Mouse (Mus musculus) hindbrain, embryonic 12.5 days (tissue): ENCODE data around the gene Gm37419. TPM values are rescaled to one million over a fixed set of nuclear protein-coding genes. Genes with fewer than 3 reads are reported as not detected.

Experiments
- ATAC-seq: fragments of 200-750 bp; cut with Nextera tagmentation; 2 replicates; pipeline ENCODE4 v1.8.0; 2017; ENCODE audit warnings: moderate TSS enrichment; ENCODE audit not compliant: low FRiP score
- H3K27ac ChIP-seq: fragments of 300-500 bp; sonication (generic); 2 replicates; pipeline ENCODE4 v1.5.1; 2016; ENCODE audit warnings: mild to moderate bottlenecking
- H3K27me3 ChIP-seq: fragments of 300-500 bp; sonication (generic); 2 replicates; pipeline ENCODE4 v1.6.1; 2016; ENCODE audit warnings: mild to moderate bottlenecking
- H3K36me3 ChIP-seq: fragments of 300-500 bp; sonication (generic); 2 replicates; pipeline ENCODE4 v1.6.1; 2016; ENCODE audit warnings: mild to moderate bottlenecking
- H3K4me1 ChIP-seq: fragments of 300-500 bp; sonication (generic); 2 replicates; pipeline ENCODE4 v1.6.1; 2016
- H3K4me2 ChIP-seq: fragments of 300-500 bp; sonication (generic); replicated peaks from 2 replicates; pipeline ENCODE4 v1.6.1; 2016; ENCODE audit warnings: mild to moderate bottlenecking
- H3K4me3 ChIP-seq: fragments of 300-500 bp; sonication (generic); 2 replicates; pipeline ENCODE4 v1.5.1; 2016; ENCODE audit warnings: mild to moderate bottlenecking
- H3K9ac ChIP-seq: fragments of 300-500 bp; sonication (generic); 2 replicates; pipeline ENCODE4 v1.6.1; 2016; ENCODE audit warnings: mild to moderate bottlenecking, moderate library complexity
- H3K9me3 ChIP-seq: fragments of 300-500 bp; sonication (generic); replicated peaks from 2 replicates; pipeline ENCODE4 v1.6.1; 2016; ENCODE audit warnings: mild to moderate bottlenecking
- WGBS: fragments of 180-500 bp; shearing (Covaris S2); methylation state at CpG from one replicate; pipeline ENCODE4 v1.1.7; 2016; 5-methylcytosine and 5-hydroxymethylcytosine counted together
- polyA plus RNA-seq: library from polyadenylated mRNA; unstranded; fragments of >200 nt; fragmentation: Nextera tagmentation; extraction: Ambion mirVana; gene quantifications from 2 replicates; pipeline ENCODE4 v1.2.1, GENCODE M21; 2016

Gm37419 gene
- not detected in 2 replicates for polyA plus RNA-seq

DNA sequence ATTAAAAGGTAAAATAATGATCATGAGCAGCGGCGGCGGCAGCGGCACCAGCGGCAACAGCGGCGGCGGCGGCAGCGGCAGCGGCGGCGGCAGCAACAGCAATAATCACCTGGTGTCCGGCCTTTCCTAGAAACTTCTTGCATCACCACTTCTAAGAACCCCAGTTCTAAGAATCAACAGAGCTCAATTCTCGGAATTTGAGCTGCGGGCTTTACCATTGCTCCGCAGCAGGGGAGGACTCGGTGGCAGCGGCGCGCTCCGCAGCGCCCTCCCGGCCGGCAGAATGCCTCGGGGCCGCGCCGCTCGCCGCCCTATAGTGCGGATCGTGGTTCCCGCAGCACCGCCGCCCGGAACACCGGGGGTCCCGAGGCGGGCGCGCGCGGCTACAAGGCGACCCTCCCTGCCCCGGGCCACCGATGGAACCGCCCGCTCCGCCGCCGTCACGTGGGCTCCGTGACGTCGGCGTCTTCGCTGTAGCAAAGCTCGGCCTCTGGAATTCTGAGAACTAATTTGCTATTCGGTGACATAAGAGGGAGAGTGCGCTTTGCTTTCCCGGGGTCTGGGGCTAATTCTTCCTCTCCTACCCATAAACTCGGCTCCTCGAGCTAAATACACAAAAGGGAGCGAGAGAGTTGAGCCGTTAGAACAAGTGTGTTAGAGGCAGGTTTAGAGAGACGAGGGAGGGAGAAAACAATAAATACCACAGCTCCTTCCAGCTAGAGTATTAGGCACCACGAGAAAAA lies at the start of gene Gm37419, which contains the start of gene Bcl6:
Gene Gm37419 (plus strand): TSS at position 17 of the 743 bp plus-strand sequence.
Gene Bcl6 (minus strand): TSS at position 387 of the 743 bp plus-strand sequence.
- Histone ChIP-seq H3K4me3 (peak within 1 kb of the TSS; percentile 71), H3K4me2 (peak within 1 kb of the TSS; percentile 97), H3K27ac (peak within 1 kb of the TSS; percentile 97), H3K9me3 (no peaks in the 10 kb centered on the region), H3K36me3 (no peaks in the 10 kb centered on the region), H3K27me3 (peaks cover 38% of the 10 kb centered on the region), H3K9ac (peak within 1 kb of the TSS; percentile 74), H3K4me1 (peaks cover 25% of the 10 kb centered on the region)
- under 1% methylated on average over 68 of the region's 68 CpGs for WGBS
- peak; percentile 89 for ATAC-seq

DNA sequence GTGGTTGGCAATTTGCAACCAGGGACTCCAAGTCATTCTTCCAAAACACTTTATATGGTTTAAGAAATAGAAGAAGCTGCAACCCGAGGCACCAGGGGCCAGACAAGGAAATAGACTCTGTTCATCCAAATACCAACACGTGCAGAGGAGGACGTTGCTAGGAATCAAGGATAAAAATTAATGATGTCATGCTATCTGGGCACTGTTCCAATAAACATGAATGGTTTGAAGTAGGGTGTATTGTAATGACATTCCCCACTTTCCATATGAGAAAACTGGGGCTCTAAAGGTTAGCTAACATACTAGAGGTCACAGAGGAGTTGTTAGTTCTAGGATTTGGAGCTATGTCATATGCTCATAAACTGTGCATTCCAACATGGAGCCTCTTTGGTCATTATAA lies 43.5 kb upstream of the Gm37419 start:
- Histone ChIP-seq H3K4me2 (no peak overlapping the region), H3K4me3 (no peak overlapping the region), H3K27me3 (no peaks in the 10 kb centered on the region), H3K27ac (no peak overlapping the region), H3K4me1 (no peaks in the 10 kb centered on the region), H3K9ac (no peak overlapping the region), H3K9me3 (no peaks in the 10 kb centered on the region), H3K36me3 (no peaks in the 10 kb centered on the region)
- 69% methylated on average over 3 of the region's 3 CpGs for WGBS
- no peak for ATAC-seq

DNA sequence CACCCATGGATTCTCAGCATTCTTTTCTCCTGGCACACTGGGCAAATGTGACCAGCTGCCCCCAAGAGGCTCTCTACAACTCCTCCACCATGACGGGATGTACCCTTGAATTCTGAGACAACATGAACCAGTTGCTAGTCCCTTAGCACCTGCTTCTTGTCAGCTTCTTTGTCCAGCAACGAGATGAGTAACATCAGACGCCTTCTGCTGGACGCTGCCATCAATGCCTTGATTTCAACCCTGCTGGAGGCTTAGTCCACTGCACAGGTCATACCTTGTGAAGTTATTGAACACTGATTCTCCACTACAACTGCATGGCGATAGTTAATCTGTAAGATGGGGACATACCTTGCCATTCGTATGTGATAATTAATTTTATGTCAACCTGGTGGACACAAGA lies 40.6 kb upstream of the Gm37419 start:
- Histone ChIP-seq H3K9ac (no peak overlapping the region), H3K4me2 (no peak overlapping the region), H3K36me3 (no peaks in the 10 kb centered on the region), H3K9me3 (no peaks in the 10 kb centered on the region), H3K4me3 (no peak overlapping the region), H3K27ac (no peak overlapping the region), H3K4me1 (no peaks in the 10 kb centered on the region), H3K27me3 (no peaks in the 10 kb centered on the region)
- WGBS, result 87% methylated on average over 6 of the region's 6 CpGs
- no peak for ATAC-seq

DNA sequence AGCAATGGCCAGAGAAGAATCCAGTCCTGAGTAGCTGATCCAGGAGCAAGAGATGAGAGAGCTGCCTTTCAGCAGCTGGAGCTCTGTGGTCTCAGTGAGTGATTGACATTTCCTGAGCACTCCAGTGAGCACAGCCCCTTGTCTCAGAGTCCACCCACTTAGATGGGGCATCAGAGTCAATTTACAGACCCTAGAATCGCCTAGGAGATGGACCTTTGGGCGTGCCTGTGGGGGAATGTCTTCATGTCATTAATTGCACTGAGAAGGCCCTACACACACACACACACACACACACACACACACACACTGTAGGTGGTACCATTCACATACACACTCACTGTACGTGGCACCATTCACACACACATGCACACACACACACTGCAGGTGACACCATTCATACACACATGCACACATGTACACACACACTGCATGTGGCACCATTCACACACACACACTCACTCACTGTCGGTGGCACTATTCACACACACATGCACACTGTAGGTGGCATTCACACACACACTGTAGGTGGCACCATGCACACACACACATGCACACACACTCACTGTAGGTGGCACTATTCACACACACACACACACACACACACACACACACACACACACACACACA lies 36.1 kb upstream of the Gm37419 start:
- Histone ChIP-seq H3K36me3 (no peaks in the 10 kb centered on the region), H3K9ac (no peak overlapping the region), H3K4me2 (no peak overlapping the region), H3K4me1 (no peaks in the 10 kb centered on the region), H3K27ac (no peak overlapping the region), H3K4me3 (no peak overlapping the region), H3K27me3 (no peaks in the 10 kb centered on the region), H3K9me3 (no peaks in the 10 kb centered on the region)
- WGBS, result 75% methylated on average over 4 of the region's 4 CpGs
- ATAC-seq, result no peak

DNA sequence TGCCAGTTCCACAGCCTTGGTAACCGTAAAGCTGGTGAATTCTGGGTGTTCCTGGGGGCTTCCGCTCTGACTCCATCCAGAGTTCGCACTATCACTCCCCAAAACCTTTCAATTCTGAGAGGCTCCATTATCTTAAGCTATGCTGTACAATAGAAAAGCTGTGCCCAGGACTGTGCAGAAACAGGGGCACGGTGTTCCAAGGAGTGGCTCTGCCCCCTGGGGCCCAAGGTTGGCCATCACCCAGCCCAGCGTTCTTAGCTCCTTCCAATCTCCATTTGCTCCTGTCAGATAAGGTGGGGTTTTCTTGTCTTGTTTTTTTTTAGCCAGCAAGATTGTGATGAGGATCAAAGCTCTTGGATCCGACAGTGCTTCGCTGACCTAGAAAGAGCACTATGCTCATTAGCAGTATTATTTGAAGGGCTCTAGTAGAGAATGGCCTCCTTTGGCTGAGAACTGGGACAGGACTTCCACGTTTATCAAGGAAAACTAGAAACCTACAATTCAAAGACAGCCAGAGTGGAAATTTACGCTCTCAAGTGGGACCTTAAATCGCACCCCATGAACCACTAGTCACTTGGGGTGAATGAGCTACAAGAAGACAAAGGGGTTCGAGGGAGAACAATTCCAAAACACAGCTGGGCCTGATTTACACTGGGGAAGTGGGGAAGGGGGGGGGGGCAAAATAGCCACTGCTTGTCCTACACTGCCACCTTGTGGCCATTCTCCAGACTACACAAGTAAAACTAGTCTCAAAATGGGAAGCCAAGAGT lies 34.9 kb upstream of the Gm37419 start:
- H3K27me3 ChIP-seq, result no peaks in the 10 kb centered on the region
- no peak overlapping the region for H3K27ac ChIP-seq
- H3K9ac ChIP-seq, result no peak overlapping the region
- ATAC-seq, result peak; percentile 68; the same call in 1 of the 2 replicates
- H3K4me3 ChIP-seq, result no peak overlapping the region
- no peaks in the 10 kb centered on the region for H3K36me3 ChIP-seq
- H3K4me1 ChIP-seq, result no peaks in the 10 kb centered on the region
- H3K4me2 ChIP-seq, result no peak overlapping the region
- WGBS, result 56% methylated on average over 11 of the region's 11 CpGs
- H3K9me3 ChIP-seq, result no peaks in the 10 kb centered on the region

DNA sequence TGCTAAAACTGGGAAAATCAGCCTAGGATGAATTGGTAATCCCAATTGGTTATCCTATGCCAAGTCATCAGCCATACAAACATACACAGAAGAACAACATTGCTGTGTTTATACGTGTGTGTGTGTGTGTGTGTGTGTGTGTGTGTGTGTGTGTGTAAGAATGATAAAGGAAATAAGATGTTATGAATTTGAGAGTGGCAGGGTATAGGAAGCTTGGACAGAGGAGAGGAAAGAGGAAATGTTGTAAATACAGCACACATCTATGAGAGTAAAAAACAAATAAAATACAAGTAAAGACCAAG lies 34.4 kb upstream of the Gm37419 start:
- 0 out of 2 replicates have a peak, but pooled peaks have one; percentile 38 for ATAC-seq
- no peak overlapping the region for H3K9ac ChIP-seq
- H3K4me3 ChIP-seq, result no peak overlapping the region
- no peak overlapping the region for H3K4me2 ChIP-seq
- H3K27ac ChIP-seq, result no peak overlapping the region
- H3K36me3 ChIP-seq, result no peaks in the 10 kb centered on the region
- 10% methylated on average over 1 of the region's 1 CpGs for WGBS
- H3K9me3 ChIP-seq, result no peaks in the 10 kb centered on the region
- no peaks in the 10 kb centered on the region for H3K27me3 ChIP-seq
- H3K4me1 ChIP-seq, result no peaks in the 10 kb centered on the region

DNA sequence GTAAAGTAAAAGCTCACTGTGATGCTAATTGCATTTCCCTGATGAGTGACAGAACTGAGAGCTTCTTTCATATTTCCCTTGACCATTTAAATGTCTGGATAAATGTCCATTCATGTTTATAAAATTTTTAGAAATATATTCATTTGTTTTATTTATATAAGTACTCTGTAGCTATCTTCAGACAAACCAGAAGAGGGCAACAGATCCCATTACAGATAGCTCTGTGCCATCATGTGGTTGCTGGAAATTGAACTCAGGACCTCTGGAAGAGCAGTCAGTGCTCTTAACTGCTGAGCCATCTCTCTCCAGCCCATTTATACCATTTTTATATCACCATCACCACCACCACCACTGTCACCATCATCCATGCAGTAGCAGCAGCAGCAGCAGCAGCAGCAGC lies 29.3 kb upstream of the Gm37419 start:
- no peak overlapping the region for H3K4me3 ChIP-seq
- ATAC-seq, result no peak
- H3K4me2 ChIP-seq, result no peak overlapping the region
- no peaks in the 10 kb centered on the region for H3K27me3 ChIP-seq
- H3K9ac ChIP-seq, result no peak overlapping the region
- H3K36me3 ChIP-seq, result no peaks in the 10 kb centered on the region
- peaks cover 4% of the 10 kb centered on the region for H3K4me1 ChIP-seq
- no peak overlapping the region for H3K27ac ChIP-seq
- no peaks in the 10 kb centered on the region for H3K9me3 ChIP-seq

DNA sequence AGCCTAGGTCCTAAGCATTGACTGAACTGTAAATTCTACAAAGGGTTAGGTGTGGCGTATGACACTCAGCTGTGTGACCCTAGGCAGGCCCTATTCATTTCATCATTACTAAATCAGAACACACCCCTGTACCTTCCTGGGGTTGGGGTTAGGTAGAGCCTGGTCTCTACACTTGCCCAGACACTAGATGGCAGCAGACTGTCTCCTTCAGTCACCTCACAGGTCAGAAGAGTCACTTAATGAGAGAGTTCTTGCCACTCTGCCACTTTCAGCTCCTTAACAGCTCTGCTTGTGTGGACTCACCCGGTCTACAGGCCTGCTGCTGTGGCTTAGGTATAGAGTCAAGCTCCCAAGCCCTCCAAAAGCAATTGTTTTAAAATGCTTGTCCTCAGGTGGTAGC lies 25.9 kb upstream of the Gm37419 start:
- H3K4me2 ChIP-seq, result no peak overlapping the region
- ATAC-seq, result no peak
- H3K4me1 ChIP-seq, result peaks cover 6% of the 10 kb centered on the region
- H3K27ac ChIP-seq, result no peak overlapping the region
- no peaks in the 10 kb centered on the region for H3K27me3 ChIP-seq
- H3K9me3 ChIP-seq, result no peaks in the 10 kb centered on the region
- no peak overlapping the region for H3K4me3 ChIP-seq
- H3K9ac ChIP-seq, result no peak overlapping the region
- 86% methylated on average over 2 of the region's 2 CpGs for WGBS
- H3K36me3 ChIP-seq, result no peaks in the 10 kb centered on the region

DNA sequence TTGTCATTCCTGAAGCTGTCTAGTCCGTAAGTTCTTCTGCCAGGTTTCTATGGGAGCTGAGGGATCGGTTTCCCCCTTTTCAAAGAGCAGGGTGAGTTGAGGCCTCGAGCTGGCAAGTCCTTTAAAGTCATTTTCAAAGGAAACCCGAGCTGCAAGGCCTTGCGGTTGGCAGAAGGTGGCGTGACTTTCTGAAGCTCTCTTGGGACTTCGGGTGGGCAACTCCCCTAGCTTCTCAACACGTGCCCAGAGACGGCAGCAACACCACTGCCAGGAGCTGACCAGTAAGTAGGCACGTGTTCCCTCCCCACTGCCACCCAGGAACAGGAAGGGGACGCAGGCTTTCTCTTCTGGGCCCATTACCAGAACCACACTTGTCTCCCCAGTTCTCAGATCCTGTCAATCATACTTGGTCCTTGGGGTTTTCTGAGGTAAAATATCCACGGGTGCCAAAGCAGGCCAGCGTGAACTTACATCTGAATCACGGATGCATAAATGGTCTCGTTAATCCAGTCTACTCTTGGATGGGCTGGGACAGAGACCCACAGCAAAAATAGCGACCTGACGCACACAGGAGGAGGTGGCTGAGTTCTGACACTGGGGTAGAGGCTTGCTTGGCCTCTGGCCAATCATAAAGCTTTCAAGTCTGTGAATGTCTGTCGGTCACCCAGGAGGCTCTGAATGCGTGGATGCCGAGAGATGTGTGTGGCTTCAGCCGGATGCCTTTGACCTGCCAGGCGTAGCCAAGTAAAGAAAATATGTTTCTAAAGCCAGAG lies 24.2 kb upstream of the Gm37419 start:
- Histone ChIP-seq H3K4me1 (peaks cover 6% of the 10 kb centered on the region), H3K9ac (no peak overlapping the region), H3K4me2 (no peak overlapping the region), H3K4me3 (no peak overlapping the region), H3K9me3 (no peaks in the 10 kb centered on the region), H3K36me3 (no peaks in the 10 kb centered on the region), H3K27me3 (no peaks in the 10 kb centered on the region), H3K27ac (no peak overlapping the region)
- WGBS, result 63% methylated on average over 22 of the region's 22 CpGs
- ATAC-seq, result no peak

DNA sequence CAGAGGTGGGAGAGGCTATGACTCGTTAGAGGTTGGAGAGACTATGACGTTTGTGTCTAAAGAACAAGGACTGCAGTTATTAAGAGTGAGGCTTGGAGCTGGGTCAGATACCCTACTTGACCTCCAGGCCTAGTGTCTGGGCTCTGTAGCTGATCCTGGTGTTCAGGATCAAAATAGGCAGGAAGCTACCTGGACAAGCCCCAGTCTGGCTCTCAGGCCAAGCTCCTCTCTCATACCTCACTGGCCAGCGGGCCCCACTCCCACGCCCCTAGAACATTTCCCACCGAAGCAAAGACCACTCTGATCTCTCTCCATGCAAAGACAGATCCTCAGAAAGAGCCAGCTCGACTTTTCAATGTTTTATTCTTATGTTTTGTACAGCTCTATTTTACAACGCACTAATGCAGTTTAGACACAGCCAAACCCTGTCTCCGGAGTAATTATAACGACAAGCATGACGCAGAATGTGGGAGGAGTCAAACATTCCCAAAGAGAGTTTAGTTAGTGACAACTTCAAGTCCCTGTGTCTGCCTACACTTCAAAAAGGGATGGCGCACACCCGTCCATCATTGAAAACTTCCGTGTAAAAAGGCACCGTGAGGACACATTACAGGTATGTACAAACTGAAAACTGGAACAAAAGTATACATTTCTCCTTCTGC lies 23.4 kb upstream of the Gm37419 start:
- H3K4me3 ChIP-seq, result no peak overlapping the region
- no peak overlapping the region for H3K9ac ChIP-seq
- H3K27me3 ChIP-seq, result no peaks in the 10 kb centered on the region
- H3K4me1 ChIP-seq, result peaks cover 6% of the 10 kb centered on the region
- ATAC-seq, result no peak
- no peaks in the 10 kb centered on the region for H3K9me3 ChIP-seq
- H3K4me2 ChIP-seq, result no peak overlapping the region
- no peaks in the 10 kb centered on the region for H3K36me3 ChIP-seq
- no peak overlapping the region for H3K27ac ChIP-seq
- 78% methylated on average over 14 of the region's 14 CpGs for WGBS

DNA sequence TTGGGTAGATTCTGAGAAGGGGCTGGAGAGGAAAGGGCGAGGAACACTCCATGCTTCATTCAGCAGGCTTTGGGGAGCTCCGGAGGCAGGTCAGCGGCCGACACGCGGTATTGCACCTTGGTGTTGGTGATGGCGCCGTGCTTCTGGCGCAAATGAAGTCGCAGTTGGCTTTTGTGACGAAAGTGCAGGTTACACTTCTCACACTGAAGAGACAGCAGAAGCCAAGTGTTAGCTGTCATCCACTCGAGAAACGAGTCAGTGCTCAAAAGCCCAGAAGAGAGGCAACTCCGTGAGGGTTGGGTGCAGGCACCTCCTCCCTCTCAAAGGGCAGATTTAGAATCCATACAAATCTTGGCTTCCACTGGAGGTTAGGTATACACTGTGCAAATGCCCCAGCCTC lies 22.2 kb upstream of the Gm37419 start:
- Histone ChIP-seq H3K4me3 (no peak overlapping the region), H3K36me3 (no peaks in the 10 kb centered on the region), H3K4me2 (no peak overlapping the region), H3K27ac (no peak overlapping the region), H3K4me1 (peaks cover 6% of the 10 kb centered on the region), H3K9ac (no peak overlapping the region), H3K27me3 (no peaks in the 10 kb centered on the region), H3K9me3 (no peaks in the 10 kb centered on the region)
- no peak for ATAC-seq
- WGBS, result 93% methylated on average over 14 of the region's 14 CpGs

DNA sequence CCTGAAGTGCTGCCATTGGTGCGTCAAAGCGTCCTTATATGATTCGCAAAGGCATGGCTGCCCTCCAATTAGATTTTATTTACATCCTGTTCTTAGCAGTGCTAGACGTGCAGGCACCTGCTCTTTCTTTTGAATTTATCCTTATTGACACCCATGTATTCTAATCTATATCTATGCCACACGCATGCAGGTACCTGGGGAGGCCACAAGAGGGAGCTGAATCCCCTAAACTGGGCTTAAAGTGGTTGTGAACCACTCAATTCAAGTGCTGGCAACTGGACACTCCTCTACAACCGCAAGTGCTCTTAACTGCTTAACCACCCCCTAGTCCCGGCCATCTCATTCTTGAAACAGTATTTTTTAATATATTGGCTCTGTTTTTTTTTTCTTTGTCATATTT lies 21.0 kb upstream of the Gm37419 start:
- WGBS, result 81% methylated on average over 7 of the region's 7 CpGs
- Histone ChIP-seq H3K27ac (no peak overlapping the region), H3K4me3 (no peak overlapping the region), H3K9me3 (no peaks in the 10 kb centered on the region), H3K36me3 (no peaks in the 10 kb centered on the region), H3K27me3 (no peaks in the 10 kb centered on the region), H3K4me2 (no peak overlapping the region), H3K9ac (no peak overlapping the region), H3K4me1 (peaks cover 6% of the 10 kb centered on the region)
- no peak for ATAC-seq
